Mouse (Mus musculus) lung, postnatal 0 days (tissue): ENCODE data around the gene Slc36a1.

Source experiments
- CTCF ChIP-seq: IDR thresholded peaks from 2 replicates; pipeline ENCODE4 v1.5.1; 2016; ENCODE audit warnings: antibody characterized with exemption, mild to moderate bottlenecking
- EP300 ChIP-seq: IDR thresholded peaks from 2 replicates; pipeline ENCODE4 v1.6.1; 2016; ENCODE audit warnings: antibody characterized with exemption, mild to moderate bottlenecking, control low read depth

- TF ChIP-seq CTCF (no peak), EP300 (no peak)
Measured at GRCm38 (mm10) chr11:55236815-55237214, 32.7 kb downstream of the Slc36a1 start.
